Mouse (Mus musculus) embryonic facial prominence, embryonic 11.5 days (tissue): ENCODE measurements around the gene Akap12. TPM values are rescaled to one million over a fixed set of nuclear protein-coding genes. Genes with fewer than 3 reads are reported as not detected.

Experiments used
- ATAC-seq: fragments of 200-750 bp; cut with Nextera tagmentation; replicated peaks from 2 replicates; pipeline ENCODE4 v1.8.0; 2017; ENCODE audit warnings: low read depth; ENCODE audit not compliant: insufficient number of reproducible peaks, low FRiP score, low TSS enrichment
- DNase-seq: peaks from one replicate; pipeline ENCODE4 v3.0.0-alpha.2; 2015; ENCODE audit warnings: low spot score
- H3K27ac ChIP-seq: fragments of 300-500 bp; sonication (generic); replicated peaks from 2 replicates; pipeline ENCODE4 v1.5.1; 2014; ENCODE audit warnings: mild to moderate bottlenecking, low read depth, low read length, control low read depth
- H3K27me3 ChIP-seq: fragments of 300-500 bp; sonication (generic); 2 replicates; pipeline ENCODE4 v1.6.1; 2014; ENCODE audit warnings: mild to moderate bottlenecking, low read length, moderate library complexity, mixed read lengths; ENCODE audit not compliant: control insufficient read depth, insufficient read depth
- H3K36me3 ChIP-seq: fragments of 300-500 bp; sonication (generic); replicated peaks from 2 replicates; pipeline ENCODE4 v1.6.1; 2014; ENCODE audit warnings: low read depth, mild to moderate bottlenecking, low read length, moderate library complexity, mixed read lengths; ENCODE audit not compliant: control insufficient read depth, insufficient read depth
- H3K4me1 ChIP-seq: fragments of 300-500 bp; sonication (generic); 2 replicates; pipeline ENCODE4 v1.6.1; 2014; ENCODE audit warnings: low read length, mixed read lengths; ENCODE audit not compliant: control insufficient read depth, insufficient read depth
- H3K4me2 ChIP-seq: fragments of 300-500 bp; sonication (generic); 2 replicates; pipeline ENCODE4 v1.6.1; 2014; ENCODE audit warnings: low read depth, mild to moderate bottlenecking, control low read depth, low read length, moderate library complexity
- H3K4me3 ChIP-seq: fragments of 300-500 bp; sonication (generic); 2 replicates; pipeline ENCODE4 v1.5.1; 2014; ENCODE audit warnings: low read depth, low read length, control low read depth
- H3K9ac ChIP-seq: fragments of 300-500 bp; sonication (generic); replicated peaks from 2 replicates; pipeline ENCODE4 v1.6.1; 2014; ENCODE audit warnings: mild to moderate bottlenecking, control low read depth, low read length
- H3K9me3 ChIP-seq: fragments of 300-500 bp; sonication (generic); replicated peaks from 2 replicates; pipeline ENCODE4 v1.6.1; 2016; ENCODE audit warnings: mild to moderate bottlenecking, low read length, inconsistent platforms, mixed read lengths; ENCODE audit not compliant: control insufficient read depth
- WGBS: fragments of 180-500 bp; shearing (Covaris S2); extraction: QIAGEN DNeasy Blood & Tissue Kit; methylation state at CpG from one replicate; pipeline ENCODE4 v1.1.7; 2014; 5-methylcytosine and 5-hydroxymethylcytosine counted together
- polyA plus RNA-seq: library from polyadenylated mRNA; unstranded; fragments of >200 nt; fragmentation: Nextera tagmentation; extraction: Ambion mirVana; gene quantifications from 2 replicates; pipeline ENCODE4 v1.2.1, GENCODE M21; 2014

The Akap12 gene
- polyA plus RNA-seq, 1 experiment from 2014 or later = 24.4 TPM

DNA sequence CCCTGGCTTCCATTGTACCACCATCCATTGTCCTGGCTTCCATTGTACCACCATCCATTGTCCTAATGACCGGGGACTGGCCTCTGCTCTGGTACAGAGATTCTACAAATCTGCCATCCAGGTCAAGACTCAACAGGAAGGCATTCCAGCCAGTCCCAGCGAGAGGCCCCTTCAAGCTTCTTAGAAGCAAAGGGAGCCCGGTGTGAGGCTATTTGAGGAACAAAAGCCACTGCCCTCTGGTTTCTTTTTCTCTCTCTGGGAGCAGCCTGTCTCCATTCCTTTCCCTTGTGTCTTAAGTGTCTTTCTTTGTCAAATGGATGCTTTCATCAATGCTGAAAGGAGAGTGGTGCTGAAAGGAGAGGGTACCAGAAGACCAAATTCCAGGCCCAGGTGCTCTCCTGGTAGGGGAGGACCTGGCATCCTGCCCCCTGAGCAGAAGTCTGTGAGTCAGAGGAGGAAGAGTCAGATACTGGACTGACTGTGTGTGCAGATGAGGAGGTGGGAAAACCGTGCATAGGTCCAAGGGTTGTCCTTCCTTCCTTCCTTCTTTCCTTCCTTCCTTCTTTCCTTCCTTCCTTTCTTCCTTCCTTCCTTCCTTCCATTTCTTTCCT lies 16.8 kb upstream of the Akap12 start:
- Histone ChIP-seq H3K27ac (no peak overlapping the region), H3K4me2 (no peak overlapping the region), H3K9me3 (no peaks in the 10 kb centered on the region), H3K4me3 (no peak overlapping the region), H3K9ac (no peak overlapping the region), H3K36me3 (no peaks in the 10 kb centered on the region), H3K4me1 (no peaks in the 10 kb centered on the region), H3K27me3 (no peaks in the 10 kb centered on the region)
- ATAC-seq (no peak), DNase-seq (no peak)
- 19% methylated on average over 4 of the region's 4 CpGs for WGBS

DNA sequence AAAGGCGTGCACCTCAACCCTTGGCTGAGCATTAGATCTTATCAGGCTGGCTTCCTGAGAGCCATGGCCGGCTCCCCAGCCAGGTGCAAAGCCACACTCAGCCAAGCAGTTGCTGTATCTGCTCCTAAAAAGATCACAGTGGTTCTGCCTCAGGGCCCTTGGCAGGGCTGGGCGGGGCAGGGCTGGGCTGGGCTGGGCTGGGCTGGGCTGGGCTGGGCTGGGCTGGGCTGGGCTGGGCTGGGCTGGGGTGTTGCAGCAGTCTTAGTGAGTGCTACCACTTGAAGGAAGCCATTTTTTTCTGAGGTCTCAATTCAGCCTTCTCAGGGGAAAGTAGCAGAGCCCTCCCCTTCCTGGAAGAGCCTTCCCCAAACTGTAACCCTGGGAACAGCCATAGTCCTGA lies 15.5 kb upstream of the Akap12 start:
- no peaks in the 10 kb centered on the region for H3K9me3 ChIP-seq
- H3K4me3 ChIP-seq = no peak overlapping the region
- ATAC-seq (no peak), DNase-seq (no peak)
- H3K9ac ChIP-seq = no peak overlapping the region
- no peak overlapping the region for H3K27ac ChIP-seq
- H3K4me1 ChIP-seq = no peaks in the 10 kb centered on the region
- H3K36me3 ChIP-seq = no peaks in the 10 kb centered on the region
- H3K27me3 ChIP-seq = no peaks in the 10 kb centered on the region
- no peak overlapping the region for H3K4me2 ChIP-seq
- WGBS = 71% methylated on average over 3 of the region's 3 CpGs

DNA sequence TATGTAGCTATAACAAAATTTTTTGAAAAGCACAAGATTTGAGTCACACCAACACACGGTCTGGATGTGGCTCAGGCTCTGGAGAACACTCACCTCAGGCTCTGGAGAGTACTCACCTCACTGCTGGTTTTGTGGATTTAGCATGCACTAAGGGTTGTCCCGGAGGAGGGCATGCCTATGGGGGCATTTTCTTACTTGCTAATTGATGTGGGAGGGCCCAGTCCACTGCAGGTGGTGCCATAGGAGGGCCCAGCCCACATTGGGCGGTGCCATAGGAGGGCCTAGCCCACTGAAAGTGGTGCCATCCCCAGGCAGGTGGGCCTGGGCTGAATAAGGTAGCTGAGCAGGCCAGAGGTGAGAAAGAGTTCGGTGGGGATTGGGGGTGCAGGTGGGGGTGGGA lies 12.6 kb upstream of the Akap12 start:
- Histone ChIP-seq H3K9ac (no peak overlapping the region), H3K4me2 (no peak overlapping the region), H3K36me3 (no peaks in the 10 kb centered on the region), H3K4me1 (no peaks in the 10 kb centered on the region), H3K27ac (no peak overlapping the region), H3K27me3 (no peaks in the 10 kb centered on the region), H3K4me3 (no peak overlapping the region), H3K9me3 (no peaks in the 10 kb centered on the region)
- ATAC-seq = no peak
- DNase-seq = no peak
- WGBS = 73% methylated on average over 4 of the region's 4 CpGs

DNA sequence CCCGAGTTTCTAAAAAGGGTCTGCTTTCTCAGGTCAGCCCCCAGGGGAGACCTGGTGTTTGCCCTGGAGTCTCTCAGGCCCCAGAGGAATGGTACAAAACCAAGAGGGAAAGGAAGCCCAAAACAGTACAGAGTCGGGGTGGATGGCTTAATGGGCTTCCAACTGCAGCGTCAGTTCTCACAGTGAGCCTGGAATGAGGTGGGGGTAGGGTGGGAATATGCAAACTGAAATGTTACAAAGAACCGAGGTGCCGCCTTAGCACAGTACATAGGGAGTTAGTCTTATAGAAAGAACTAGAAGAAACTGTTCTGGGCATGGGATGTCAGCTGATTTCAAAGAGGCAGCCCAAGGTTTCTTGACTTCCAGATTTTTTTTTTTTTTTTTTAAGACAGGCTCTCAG lies 11.7 kb upstream of the Akap12 start:
- no peaks in the 10 kb centered on the region for H3K9me3 ChIP-seq
- DNase-seq (no peak), ATAC-seq (no peak)
- no peaks in the 10 kb centered on the region for H3K36me3 ChIP-seq
- H3K27ac ChIP-seq = no peak overlapping the region
- WGBS = 45% methylated on average over 5 of the region's 5 CpGs
- no peaks in the 10 kb centered on the region for H3K4me1 ChIP-seq
- no peak overlapping the region for H3K9ac ChIP-seq
- no peak overlapping the region for H3K4me3 ChIP-seq
- H3K4me2 ChIP-seq = no peak overlapping the region
- no peaks in the 10 kb centered on the region for H3K27me3 ChIP-seq

DNA sequence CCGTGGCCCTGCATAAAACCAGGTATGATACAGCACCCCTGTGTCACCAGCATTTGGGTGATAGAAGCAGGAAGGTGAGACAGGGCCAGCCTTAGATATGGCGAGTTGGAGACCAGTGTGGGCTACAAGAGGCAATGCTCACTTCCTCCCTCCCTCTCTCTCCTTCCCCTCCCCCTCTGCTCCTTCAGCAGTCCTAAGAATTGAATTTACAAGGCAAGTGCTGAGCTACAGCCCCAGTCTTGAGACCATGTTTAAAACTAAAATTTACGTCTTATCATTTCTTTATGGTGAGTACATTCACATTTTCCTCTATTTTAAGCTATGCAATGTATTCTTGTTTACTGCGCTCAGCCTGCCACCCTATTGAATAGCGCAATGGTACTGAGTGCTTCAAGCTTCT lies 5.3 kb upstream of the Akap12 start:
- Histone ChIP-seq H3K9me3 (no peaks in the 10 kb centered on the region), H3K4me1 (peaks cover 3% of the 10 kb centered on the region), H3K4me3 (no peak overlapping the region), H3K27me3 (no peaks in the 10 kb centered on the region), H3K36me3 (no peaks in the 10 kb centered on the region), H3K27ac (no peak overlapping the region), H3K9ac (no peak overlapping the region), H3K4me2 (no peak overlapping the region)
- no peak for DNase-seq
- WGBS = 67% methylated on average over 5 of the region's 5 CpGs
- no peak for ATAC-seq

DNA sequence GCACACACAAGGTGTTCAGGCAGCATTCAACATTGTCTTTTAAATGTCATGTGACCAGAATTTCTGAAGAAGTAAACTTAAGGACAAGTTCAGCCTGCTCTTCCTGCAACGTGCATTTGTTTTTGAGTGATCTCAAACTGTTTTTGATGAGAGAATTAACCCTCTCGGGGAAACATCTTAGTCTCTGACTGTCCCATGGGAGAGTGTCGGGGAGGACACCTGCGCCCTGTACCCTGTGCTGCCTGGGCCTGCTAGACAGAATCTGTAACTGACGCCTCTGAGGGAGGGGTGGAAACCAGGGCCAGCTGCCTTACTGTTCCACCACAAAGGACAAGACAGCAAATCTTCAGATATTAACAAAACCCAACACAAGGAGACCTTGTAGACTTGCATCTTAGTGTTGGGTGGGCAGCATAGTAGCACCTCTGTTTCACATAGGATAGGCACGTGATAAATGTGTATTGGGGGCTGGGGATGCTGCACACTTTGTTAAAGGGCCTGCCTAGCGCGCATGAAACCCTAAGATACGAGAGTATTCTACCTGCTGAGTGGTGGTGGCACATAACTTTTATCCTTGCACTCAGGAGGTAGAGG lies 4.7 kb upstream of the Akap12 start:
- H3K9ac ChIP-seq = no peak overlapping the region
- H3K4me1 ChIP-seq = peaks cover 3% of the 10 kb centered on the region
- no peak overlapping the region for H3K4me2 ChIP-seq
- H3K36me3 ChIP-seq = no peaks in the 10 kb centered on the region
- H3K9me3 ChIP-seq = no peaks in the 10 kb centered on the region
- ATAC-seq = no peak
- no peak for DNase-seq
- 73% methylated on average over 9 of the region's 9 CpGs for WGBS
- no peak overlapping the region for H3K4me3 ChIP-seq
- H3K27ac ChIP-seq = no peak overlapping the region
- H3K27me3 ChIP-seq = no peaks in the 10 kb centered on the region; the same call in 1 of the 2 replicates

DNA sequence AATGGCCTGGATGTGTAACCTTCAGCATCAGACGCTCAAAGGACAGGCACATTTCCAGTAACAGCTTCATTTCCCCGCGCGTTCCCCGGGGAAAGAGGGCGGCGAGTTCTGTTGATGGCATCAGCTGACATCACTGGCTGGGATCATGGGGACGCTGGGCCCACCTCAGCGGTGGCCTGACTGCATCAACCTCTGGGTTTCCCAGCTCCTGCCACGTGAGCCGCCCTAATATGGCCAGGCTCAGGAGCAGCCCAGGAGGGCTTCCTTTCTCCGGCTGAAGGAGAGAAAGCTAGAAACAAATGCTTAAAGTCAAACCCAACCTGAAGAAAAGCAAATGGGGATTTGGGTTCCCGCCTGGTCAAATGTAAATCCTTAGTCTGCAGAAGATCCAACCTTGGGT lies 539 bp upstream of the Akap12 start:
- Histone ChIP-seq H3K27me3 (no peaks in the 10 kb centered on the region; the same call in 1 of the 2 replicates), H3K9ac (peak overlapping the region; percentile 79), H3K4me3 (peak overlapping the region; percentile 64), H3K9me3 (no peaks in the 10 kb centered on the region), H3K27ac (no peak overlapping the region), H3K36me3 (no peaks in the 10 kb centered on the region), H3K4me2 (peak overlapping the region; percentile 95), H3K4me1 (peaks cover 3% of the 10 kb centered on the region)
- 3% methylated on average over 13 of the region's 13 CpGs for WGBS
- DNase-seq (peak; percentile 57), ATAC-seq (peak; percentile 75; the same call in 1 of the 2 replicates)

DNA sequence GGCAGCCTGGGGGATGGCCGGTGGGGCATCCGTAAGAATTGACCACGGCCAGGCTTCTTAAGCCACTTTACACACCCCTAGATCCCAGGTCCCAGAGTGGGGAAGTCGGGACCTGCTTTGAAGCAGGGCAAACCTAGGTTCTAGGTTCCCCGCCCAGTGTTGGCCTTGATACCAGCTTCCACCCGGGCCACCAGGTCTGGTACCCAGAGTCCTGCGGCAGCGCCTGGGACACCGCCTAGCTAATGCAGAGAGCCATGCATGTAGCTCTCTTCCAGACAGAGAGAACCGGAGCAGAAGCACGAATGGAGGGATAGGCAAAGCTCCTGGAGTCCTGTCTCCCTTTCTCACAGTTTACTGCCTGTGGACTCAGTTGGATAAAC lies 741 bp downstream of the Akap12 start:
- Histone ChIP-seq H3K9ac (peak overlapping the region; percentile 79), H3K4me3 (peak overlapping the region; percentile 64), H3K27ac (no peak overlapping the region), H3K9me3 (no peaks in the 10 kb centered on the region), H3K27me3 (no peaks in the 10 kb centered on the region; the same call in 1 of the 2 replicates), H3K4me1 (peaks cover 3% of the 10 kb centered on the region), H3K36me3 (no peaks in the 10 kb centered on the region), H3K4me2 (peak overlapping the region; percentile 95)
- peak; percentile 35 for DNase-seq
- 3% methylated on average over 11 of the region's 11 CpGs for WGBS
- ATAC-seq = peak; percentile 57; the same call in 1 of the 2 replicates
